Mouse (Mus musculus) hindbrain, embryonic 11.5 days (tissue): ENCODE data around the gene Kpna4. TPM values are rescaled to one million over a fixed set of nuclear protein-coding genes. Genes with fewer than 3 reads are reported as not detected.
A peak's percentile ranks its signal among the peaks of the same experiment; 100 is the strongest.

Experiments used
- ATAC-seq: fragments of 200-750 bp; cut with Nextera tagmentation; 2 replicates; pipeline ENCODE4 v1.8.0; 2017; ENCODE audit warnings: mild to moderate bottlenecking, moderate TSS enrichment, moderate library complexity; ENCODE audit not compliant: low FRiP score
- DNase-seq: peaks from one replicate; pipeline ENCODE4 v3.0.0-alpha.2; 2015; ENCODE audit warnings: low spot score
- H3K27ac ChIP-seq: fragments of 300-500 bp; sonication (generic); 2 replicates; pipeline ENCODE4 v1.5.1; 2014; ENCODE audit warnings: mild to moderate bottlenecking, low read depth, low read length
- H3K27me3 ChIP-seq: fragments of 300-500 bp; sonication (generic); 2 replicates; pipeline ENCODE4 v1.6.1; 2014; ENCODE audit warnings: mild to moderate bottlenecking, low read length, moderate library complexity, mixed read lengths; ENCODE audit not compliant: control insufficient read depth, insufficient read depth
- H3K36me3 ChIP-seq: fragments of 300-500 bp; sonication (generic); 2 replicates; pipeline ENCODE4 v1.6.1; 2014; ENCODE audit warnings: mild to moderate bottlenecking, low read length, moderate library complexity, mixed read lengths; ENCODE audit not compliant: control insufficient read depth, insufficient read depth
- H3K4me1 ChIP-seq: fragments of 300-500 bp; sonication (generic); replicated peaks from 2 replicates; pipeline ENCODE4 v1.6.1; 2014; ENCODE audit warnings: low read length, mixed read lengths; ENCODE audit not compliant: control insufficient read depth, insufficient read depth
- H3K4me2 ChIP-seq: fragments of 300-500 bp; sonication (generic); replicated peaks from 2 replicates; pipeline ENCODE4 v1.6.1; 2014; ENCODE audit warnings: mild to moderate bottlenecking, low read depth, low read length
- H3K4me3 ChIP-seq: fragments of 300-500 bp; sonication (generic); 2 replicates; pipeline ENCODE4 v1.5.1; 2014; ENCODE audit warnings: low read depth, low read length
- H3K9ac ChIP-seq: fragments of 300-500 bp; sonication (generic); 2 replicates; pipeline ENCODE4 v1.6.1; 2014; ENCODE audit warnings: low read depth, low read length
- H3K9me3 ChIP-seq: fragments of 300-500 bp; sonication (generic); 2 replicates; pipeline ENCODE4 v1.6.1; 2016; ENCODE audit warnings: low read length; ENCODE audit not compliant: control insufficient read depth
- WGBS: fragments of 180-500 bp; shearing (Covaris S2); extraction: QIAGEN DNeasy Blood & Tissue Kit; methylation state at CpG from one replicate; pipeline ENCODE4 v1.1.7; 2014; 5-methylcytosine and 5-hydroxymethylcytosine counted together
- polyA plus RNA-seq: library from polyadenylated mRNA; unstranded; fragments of >200 nt; fragmentation: Nextera tagmentation; extraction: Ambion mirVana; gene quantifications from 2 replicates; pipeline ENCODE4 v1.2.1, GENCODE M21; 2014

Kpna4 gene
- polyA plus RNA-seq, 1 experiment from 2014 or later: 42.8 TPM

DNA sequence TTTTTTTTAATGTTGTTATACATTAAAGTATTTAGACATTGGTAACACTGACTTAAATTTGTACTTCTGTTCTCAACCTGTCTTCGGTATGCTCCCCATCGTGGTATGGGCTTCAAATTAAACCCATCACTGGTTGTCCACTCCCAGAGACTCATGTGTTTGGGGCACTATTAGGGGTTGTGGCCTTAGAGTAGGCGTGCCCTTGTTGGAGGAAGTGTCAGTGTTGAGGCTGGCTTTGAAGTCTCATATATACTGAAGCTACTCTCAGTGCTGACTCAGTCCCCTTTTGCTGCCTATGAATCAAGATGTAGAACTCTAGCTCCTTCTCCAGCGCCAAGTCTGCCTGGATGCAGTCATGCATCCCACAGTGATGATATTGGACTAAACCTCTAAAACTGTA lies 66.2 kb downstream of the Kpna4 start:
- no peak overlapping the region for H3K27ac ChIP-seq
- no peak for ATAC-seq
- no peaks in the 10 kb centered on the region for H3K4me1 ChIP-seq
- H3K9me3 ChIP-seq: no peaks in the 10 kb centered on the region
- H3K27me3 ChIP-seq: no peaks in the 10 kb centered on the region
- WGBS: 93% methylated on average over 4 of the region's 4 CpGs
- H3K9ac ChIP-seq: no peak overlapping the region
- no peak overlapping the region for H3K4me2 ChIP-seq
- H3K4me3 ChIP-seq: no peak overlapping the region
- H3K36me3 ChIP-seq: no peaks in the 10 kb centered on the region
- DNase-seq: no peak

DNA sequence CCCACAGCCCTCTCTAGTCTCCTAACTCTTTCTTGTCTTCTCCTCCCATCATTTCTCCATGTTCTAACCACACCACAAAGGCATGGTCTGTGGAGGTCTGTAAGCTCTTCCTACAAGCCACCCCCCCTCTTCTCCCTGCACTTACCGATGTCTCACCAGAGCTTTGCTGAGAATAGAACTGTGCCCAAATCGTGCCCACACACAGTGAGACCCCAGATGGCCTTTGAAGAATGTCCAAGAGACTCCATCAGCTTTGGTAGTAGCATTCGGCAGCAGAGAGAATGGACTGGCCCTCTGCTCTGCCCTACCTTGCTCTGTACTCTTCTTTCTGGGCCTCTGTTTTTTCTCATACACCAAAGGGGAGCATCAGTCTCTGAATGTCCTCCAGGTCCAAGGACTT lies 71.0 kb downstream of the Kpna4 start:
- WGBS: 83% methylated on average over 3 of the region's 3 CpGs
- no peaks in the 10 kb centered on the region for H3K9me3 ChIP-seq
- no peak overlapping the region for H3K9ac ChIP-seq
- H3K27me3 ChIP-seq: no peaks in the 10 kb centered on the region
- no peaks in the 10 kb centered on the region for H3K36me3 ChIP-seq
- H3K27ac ChIP-seq: no peak overlapping the region
- DNase-seq: no peak
- no peak for ATAC-seq
- H3K4me2 ChIP-seq: no peak overlapping the region
- no peak overlapping the region for H3K4me3 ChIP-seq
- no peaks in the 10 kb centered on the region for H3K4me1 ChIP-seq

DNA sequence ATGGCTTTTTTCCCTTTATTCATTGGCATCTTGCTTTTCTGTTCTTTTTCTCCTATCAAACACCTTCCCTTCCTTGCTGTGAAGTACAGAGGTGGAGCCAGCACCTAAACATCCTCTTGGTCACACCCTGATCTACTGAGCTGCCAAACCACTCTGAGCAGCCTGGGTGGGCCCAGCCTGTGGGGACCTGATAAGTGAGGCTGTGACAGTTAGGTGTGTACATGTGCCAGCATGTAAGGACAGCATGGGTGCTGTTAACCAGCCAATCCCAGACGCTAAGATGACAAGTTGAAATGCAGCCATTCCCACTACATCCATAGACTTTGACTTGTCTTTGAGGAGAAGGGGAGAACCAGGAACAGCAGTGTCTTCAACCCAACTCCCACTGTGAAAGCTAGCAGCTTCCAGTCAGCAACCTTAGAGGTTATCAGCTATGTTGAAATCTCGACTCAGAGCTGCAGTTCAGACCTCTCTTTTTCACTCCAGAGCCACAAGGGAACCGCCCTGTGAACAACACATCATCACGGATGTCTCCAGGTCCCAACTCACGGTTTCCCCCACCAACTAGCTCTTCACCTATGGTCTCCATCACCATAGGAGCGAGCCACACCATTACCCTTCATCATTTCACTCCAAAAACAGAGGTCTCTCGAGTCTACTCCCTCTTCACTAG lies 72.0 kb downstream of the Kpna4 start:
- 86% methylated on average over 7 of the region's 7 CpGs for WGBS
- Histone ChIP-seq H3K4me3 (no peak overlapping the region), H3K9me3 (no peaks in the 10 kb centered on the region), H3K27ac (no peak overlapping the region), H3K4me1 (no peaks in the 10 kb centered on the region), H3K4me2 (no peak overlapping the region), H3K9ac (no peak overlapping the region), H3K36me3 (no peaks in the 10 kb centered on the region), H3K27me3 (no peaks in the 10 kb centered on the region)
- no peak for DNase-seq
- no peak for ATAC-seq

- DNase-seq: no peak
- ATAC-seq: no peak
- WGBS: 93% methylated on average over 11 of the region's 11 CpGs
- Histone ChIP-seq H3K36me3 (no peaks in the 10 kb centered on the region), H3K9me3 (no peaks in the 10 kb centered on the region), H3K9ac (no peak overlapping the region), H3K27me3 (no peaks in the 10 kb centered on the region), H3K27ac (no peak overlapping the region), H3K4me2 (no peak overlapping the region), H3K4me3 (no peak overlapping the region), H3K4me1 (no peaks in the 10 kb centered on the region)
Measured at GRCm38 (mm10) chr3:69051894-69052293, 75.0 kb downstream of the Kpna4 start.

GRCm38 (mm10) chr3:69049011-69049410 lies 77.9 kb downstream of the Kpna4 start:
- Histone ChIP-seq H3K4me2 (no peak overlapping the region), H3K9me3 (no peaks in the 10 kb centered on the region), H3K9ac (no peak overlapping the region), H3K4me3 (no peak overlapping the region), H3K4me1 (peaks cover 2% of the 10 kb centered on the region; the same call in 1 of the 2 replicates), H3K36me3 (no peaks in the 10 kb centered on the region), H3K27ac (no peak overlapping the region), H3K27me3 (no peaks in the 10 kb centered on the region)
- WGBS: 77% methylated on average over 6 of the region's 6 CpGs
- ATAC-seq (no peak), DNase-seq (no peak)

DNA sequence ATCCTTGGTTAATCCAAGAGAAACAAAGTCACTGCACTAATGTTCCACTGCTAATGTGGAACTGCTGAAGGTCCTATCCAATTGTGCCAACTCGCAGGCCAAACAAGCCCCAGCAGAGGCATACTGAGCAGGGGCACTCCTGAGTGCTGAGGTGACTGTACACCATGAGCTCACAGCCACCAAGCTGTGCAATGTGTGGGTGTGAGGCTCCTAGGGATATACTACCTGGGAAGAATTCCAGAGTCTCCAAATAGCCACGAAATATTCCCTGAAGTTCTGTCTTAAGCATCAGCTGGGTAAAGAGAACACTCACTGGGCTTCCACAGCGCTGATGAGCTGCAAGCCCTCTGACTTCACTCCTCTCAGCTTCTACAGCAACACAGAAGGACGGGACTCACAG lies 79.2 kb downstream of the Kpna4 start:
- Histone ChIP-seq H3K36me3 (no peaks in the 10 kb centered on the region), H3K4me1 (peaks cover 2% of the 10 kb centered on the region; the same call in 1 of the 2 replicates), H3K27me3 (no peaks in the 10 kb centered on the region), H3K9ac (no peak overlapping the region), H3K4me2 (no peak overlapping the region), H3K9me3 (no peaks in the 10 kb centered on the region), H3K4me3 (no peak overlapping the region), H3K27ac (no peak overlapping the region)
- ATAC-seq (no peak), DNase-seq (no peak)
- 85% methylated on average over 4 of the region's 4 CpGs for WGBS

GRCm38 (mm10) chr3:69046509-69046908 lies 80.4 kb downstream of the Kpna4 start:
- ATAC-seq: no peak
- WGBS: 74% methylated on average over 4 of the region's 4 CpGs
- H3K27ac ChIP-seq: no peak overlapping the region

GRCm38 (mm10) chr3:69045750-69046149 lies 81.2 kb downstream of the Kpna4 start:
- Histone ChIP-seq H3K36me3 (no peaks in the 10 kb centered on the region), H3K9ac (0 out of 2 replicates have a peak overlapping the region, but pooled peaks have one; percentile 42), H3K4me1 (peaks cover 2% of the 10 kb centered on the region; the same call in 1 of the 2 replicates), H3K4me2 (peak overlapping the region; percentile 73), H3K9me3 (no peaks in the 10 kb centered on the region), H3K27me3 (no peaks in the 10 kb centered on the region), H3K4me3 (peak overlapping the region; percentile 0; the same call in 1 of the 2 replicates), H3K27ac (no peak overlapping the region)
- WGBS: 26% methylated on average over 13 of the region's 13 CpGs
- ATAC-seq (no peak), DNase-seq (peak; percentile 43)

More at GRCm38 (mm10) chr3:69046509-69046908, 80.4 kb downstream of the Kpna4 start:
- Histone ChIP-seq H3K27me3 (no peaks in the 10 kb centered on the region), H3K4me1 (peaks cover 2% of the 10 kb centered on the region; the same call in 1 of the 2 replicates), H3K9ac (no peak overlapping the region), H3K36me3 (no peaks in the 10 kb centered on the region), H3K9me3 (no peaks in the 10 kb centered on the region), H3K4me3 (no peak overlapping the region), H3K4me2 (no peak overlapping the region)
- DNase-seq: no peak

GRCm38 (mm10) chr3:69045400-69045703 lies 81.6 kb downstream of the Kpna4 start:
- no peaks in the 10 kb centered on the region for H3K36me3 ChIP-seq
- ATAC-seq (no peak; the same call in 1 of the 2 replicates), DNase-seq (no peak)
- H3K27ac ChIP-seq: peak overlapping the region; percentile 96
- peak overlapping the region; percentile 93 for H3K4me3 ChIP-seq
- H3K9ac ChIP-seq: peak overlapping the region; percentile 97
- H3K4me2 ChIP-seq: peak overlapping the region; percentile 73
- H3K4me1 ChIP-seq: peaks cover 2% of the 10 kb centered on the region; the same call in 1 of the 2 replicates
- no peaks in the 10 kb centered on the region for H3K27me3 ChIP-seq
- no peaks in the 10 kb centered on the region for H3K9me3 ChIP-seq
- WGBS: 6% methylated on average over 9 of the region's 9 CpGs
